ENCODE assay signal across 8 mouse cellular contexts in the genomic region with DNA sequence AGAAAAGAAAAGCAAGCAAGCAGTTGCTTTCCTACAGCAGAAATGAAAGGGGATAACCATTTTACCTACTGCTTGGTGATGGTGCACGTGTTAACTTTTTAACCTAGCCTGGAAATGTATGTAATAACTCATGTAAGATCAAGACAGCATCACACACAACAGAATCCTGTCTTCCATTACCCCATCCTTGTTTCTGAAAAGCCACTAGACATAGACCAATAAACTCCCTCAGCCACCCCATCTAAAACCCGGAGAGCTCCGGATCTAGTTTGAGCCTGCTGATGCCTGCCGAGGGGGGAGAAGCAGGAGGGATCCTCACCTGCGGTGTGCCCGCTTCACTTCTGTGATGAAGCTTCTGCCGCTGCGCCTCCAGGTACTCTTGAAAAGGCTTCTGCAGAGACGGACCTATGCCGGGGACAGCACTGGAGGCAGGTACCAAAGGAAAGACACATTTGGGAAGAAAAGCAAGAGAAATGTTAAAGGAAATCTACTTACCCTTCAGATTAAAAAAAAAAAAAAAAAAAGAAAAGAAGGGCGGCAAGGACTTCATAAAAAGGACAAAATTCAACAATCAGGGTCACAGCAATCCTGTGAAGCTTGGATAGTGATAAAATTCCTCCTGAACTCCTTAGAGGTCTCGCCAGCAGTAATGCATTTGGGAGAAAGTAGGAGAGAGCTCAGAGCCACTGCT. TPM values are rescaled to one million over a fixed set of nuclear protein-coding genes. Genes with fewer than 3 reads are reported as not detected.
DNase-seq lines count a peak whose midpoint lies in the region; ATAC-seq and TF ChIP-seq lines count a peak whose summit lies in the region.

No protein-coding gene starts in this region.

- H3K9me3 ChIP-seq in forebrain, postnatal 0 days (ENCODE audit: low read length) = no peaks in the 10 kb centered on the region
- no peaks in the 10 kb centered on the region for H3K9me3 ChIP-seq in forebrain, embryonic 16.5 days (ENCODE audit: control insufficient read depth, low read length)
- H3K9me3 ChIP-seq in hindbrain, embryonic 15.5 days = no peaks in the 10 kb centered on the region
- H3K9me3 ChIP-seq in liver, embryonic 15.5 days (replicated peaks) = no peaks in the 10 kb centered on the region

- DNase-seq in forebrain, postnatal 0 days = no peak
- DNase-seq in adipocyte (ENCODE audit: low spot score) = peak; percentile 62
- peak in 1 of 2 experiments; percentile 40 for DNase-seq in spleen, adult 2 months (ENCODE audit: low read depth in 1 of 2, low spot score in 2 of 2)
- no peak for DNase-seq in urinary bladder, postnatal 14 days (ENCODE audit: low spot score)
- DNase-seq in ovary, postnatal 36 days (ENCODE audit: low spot score) = no peak

- no peak for TF ChIP-seq POLR2A in spleen, adult 2 months (IDR thresholded peaks at IDR 0.05; ENCODE audit: low read depth, low read length)

- TF ChIP-seq CTCF in forebrain, postnatal 0 days (IDR thresholded peaks at IDR 0.05; ENCODE audit: low read depth) = no peak
- TF ChIP-seq CTCF in spleen, adult 2 months (IDR thresholded peaks at IDR 0.05; ENCODE audit: extremely low read depth, insufficient read depth, insufficient read length, insufficient replicate concordance) = no peak

- no peak overlapping the region for H3K27ac ChIP-seq in forebrain, postnatal 0 days (ENCODE audit: low read depth, low read length)
- H3K27ac ChIP-seq in forebrain, embryonic 16.5 days (ENCODE audit: low read length) = no peak overlapping the region
- no peak overlapping the region for H3K27ac ChIP-seq in hindbrain, embryonic 15.5 days (replicated peaks)
- H3K27ac ChIP-seq in liver, embryonic 15.5 days (replicated peaks) = peak overlapping the region; percentile 79
- H3K27ac ChIP-seq in spleen, adult 2 months (ENCODE audit: insufficient read depth, low read length) = peak overlapping the region; percentile 95

- 30% methylated on average over 12 of the region's 12 CpGs for WGBS in forebrain, postnatal 0 days
- WGBS in forebrain, embryonic 16.5 days = 27% methylated on average over 12 of the region's 12 CpGs
- whole genome bisulfite sequencing in hindbrain, embryonic 15.5 days = 28% methylated on average over 12 of the region's 12 CpGs
- WGBS in liver, embryonic 15.5 days (ENCODE audit: insufficient replicate concordance) = under 1% methylated on average over 12 of the region's 12 CpGs
- under 1% methylated on average over 12 of the region's 12 CpGs for WGBS in spleen, adult 2 months

- ATAC-seq in forebrain, postnatal 0 days = no peak
- no peak for ATAC-seq in forebrain, embryonic 16.5 days
- ATAC-seq in hindbrain, embryonic 15.5 days (ENCODE audit: low FRiP score, low read depth) = no peak
- ATAC-seq in liver, embryonic 15.5 days (ENCODE audit: insufficient read depth) = no peak

- peak overlapping the region; percentile 14 for H3K4me3 ChIP-seq in forebrain, postnatal 0 days (ENCODE audit: low read depth, low read length)
- H3K4me3 ChIP-seq in forebrain, embryonic 16.5 days (replicated peaks; ENCODE audit: low read length) = no peak overlapping the region
- peak overlapping the region; percentile 13 for H3K4me3 ChIP-seq in hindbrain, embryonic 15.5 days
- H3K4me3 ChIP-seq in liver, embryonic 15.5 days (replicated peaks) = peak overlapping the region; percentile 54
- H3K4me3 ChIP-seq in spleen, adult 2 months (ENCODE audit: extremely low read depth, insufficient read depth, insufficient read length) = peak overlapping the region; percentile 74

- no peaks in the 10 kb centered on the region for H3K4me1 ChIP-seq in forebrain, postnatal 0 days (ENCODE audit: insufficient read depth)
- H3K4me1 ChIP-seq in forebrain, embryonic 16.5 days (replicated peaks; ENCODE audit: control insufficient read depth, insufficient read depth, low read length) = peaks cover 3% of the 10 kb centered on the region; the same call in 1 of the 2 replicates
- 0 out of 2 replicates have a peak, but pooled peaks cover 3% of the 10 kb centered on the region for H3K4me1 ChIP-seq in hindbrain, embryonic 15.5 days (replicated peaks)
- peaks cover 63% of the 10 kb centered on the region for H3K4me1 ChIP-seq in liver, embryonic 15.5 days (replicated peaks)
- peaks cover 8% of the 10 kb centered on the region; the same call in 1 of the 2 replicates for H3K4me1 ChIP-seq in spleen, adult 2 months (ENCODE audit: control insufficient read depth, insufficient read depth, insufficient read length)

- H3K27me3 ChIP-seq in forebrain, postnatal 0 days (ENCODE audit: insufficient read depth, low read length) = no peaks in the 10 kb centered on the region
- no peaks in the 10 kb centered on the region for H3K27me3 ChIP-seq in forebrain, embryonic 16.5 days (replicated peaks; ENCODE audit: control insufficient read depth, insufficient read depth, low read length)
- H3K27me3 ChIP-seq in hindbrain, embryonic 15.5 days = no peaks in the 10 kb centered on the region
- H3K27me3 ChIP-seq in liver, embryonic 15.5 days = no peaks in the 10 kb centered on the region
- no peaks in the 10 kb centered on the region for H3K27me3 ChIP-seq in spleen, adult 2 months (ENCODE audit: control insufficient read depth, insufficient read depth, low read length)

- H3K9ac ChIP-seq in forebrain, postnatal 0 days = 0 out of 2 replicates have a peak overlapping the region, but pooled peaks have one; percentile 10
- no peak overlapping the region for H3K9ac ChIP-seq in forebrain, embryonic 16.5 days (replicated peaks; ENCODE audit: low read depth, low read length)
- H3K9ac ChIP-seq in hindbrain, embryonic 15.5 days = no peak overlapping the region
- peak overlapping the region; percentile 60 for H3K9ac ChIP-seq in liver, embryonic 15.5 days

- peaks cover 5% of the 10 kb centered on the region; the same call in 1 of the 2 replicates for H3K36me3 ChIP-seq in forebrain, postnatal 0 days (ENCODE audit: insufficient read depth)
- no peaks in the 10 kb centered on the region for H3K36me3 ChIP-seq in forebrain, embryonic 16.5 days (ENCODE audit: control insufficient read depth, insufficient read depth)
- no peaks in the 10 kb centered on the region; the same call in 1 of the 2 replicates for H3K36me3 ChIP-seq in hindbrain, embryonic 15.5 days
- peaks cover 9% of the 10 kb centered on the region; the same call in 1 of the 2 replicates for H3K36me3 ChIP-seq in liver, embryonic 15.5 days (replicated peaks)
- H3K36me3 ChIP-seq in spleen, adult 2 months (ENCODE audit: control insufficient read depth, insufficient read depth, low read length) = 0 out of 2 replicates have a peak, but pooled peaks cover 2% of the 10 kb centered on the region

- H3K4me2 ChIP-seq in forebrain, postnatal 0 days (ENCODE audit: low read depth) = peak overlapping the region; percentile 11
- H3K4me2 ChIP-seq in forebrain, embryonic 16.5 days (ENCODE audit: low read length) = no peak overlapping the region
- H3K4me2 ChIP-seq in hindbrain, embryonic 15.5 days = peak overlapping the region; percentile 41
- H3K4me2 ChIP-seq in liver, embryonic 15.5 days = peak overlapping the region; percentile 73

RNA-seq across cellular contexts. Expression of a gene that starts 41.5 kb away (rescaled TPM):
- 3.1 and 4.3 TPM in 2 replicates for total RNA-seq in forebrain, postnatal 0 days (2014; rRNA removed)
- 6.7 and 8.0 TPM in 2 replicates for polyA plus RNA-seq in forebrain, postnatal 0 days (2015; fragmentation: Nextera tagmentation; extraction: Ambion mirVana)
- polyA plus RNA-seq in forebrain, embryonic 16.5 days (2015; fragmentation: Nextera tagmentation; extraction: Ambion mirVana) = 10.9 and 11.3 TPM in 2 replicates
- polyA plus RNA-seq in hindbrain, embryonic 15.5 days (2015; fragmentation: Nextera tagmentation; extraction: Ambion mirVana) = 6.4 and 7.8 TPM in 2 replicates
- polyA plus RNA-seq in liver, embryonic 15.5 days (2015; fragmentation: Nextera tagmentation; extraction: Ambion mirVana) = 9.8 and 9.9 TPM in 2 replicates
- polyA plus RNA-seq in spleen, adult 2 months (2012; rRNA removed) = 2.1 and 2.2 TPM in 2 replicates

RNA-seq across cellular contexts. Expression of a gene that starts 41.7 kb away (rescaled TPM):
- 34.2 and 51.8 TPM in 2 replicates for total RNA-seq in forebrain, postnatal 0 days (2014; rRNA removed)
- 56.3 and 69.2 TPM in 2 replicates for polyA plus RNA-seq in forebrain, postnatal 0 days (2015; fragmentation: Nextera tagmentation; extraction: Ambion mirVana)
- polyA plus RNA-seq in forebrain, embryonic 16.5 days (2015; fragmentation: Nextera tagmentation; extraction: Ambion mirVana) = 57.1 and 66.4 TPM in 2 replicates
- polyA plus RNA-seq in hindbrain, embryonic 15.5 days (2015; fragmentation: Nextera tagmentation; extraction: Ambion mirVana) = 49.5 and 49.8 TPM in 2 replicates
- 18.9 and 23.5 TPM in 2 replicates for polyA plus RNA-seq in liver, embryonic 15.5 days (2015; fragmentation: Nextera tagmentation; extraction: Ambion mirVana)
- polyA plus RNA-seq in spleen, adult 2 months (2012; rRNA removed) = 5.4 and 5.9 TPM in 2 replicates

Comparison
In these comparisons a context has a peak if more than half of its experiments do, and no peak if none do; other contexts are left out.
1. H3K9ac ChIP-seq: peak in forebrain, postnatal 0 days (single experiment) and liver, embryonic 15.5 days (single experiment); none in forebrain, embryonic 16.5 days (single experiment) and hindbrain, embryonic 15.5 days (single experiment).
2. H3K27ac ChIP-seq: peak in liver, embryonic 15.5 days (single experiment) and spleen, adult 2 months (single experiment); none in forebrain, postnatal 0 days (single experiment), forebrain, embryonic 16.5 days (single experiment) and hindbrain, embryonic 15.5 days (single experiment).